Mouse (Mus musculus): ENCODE measurements around the gene Nhlh1. TPM values are rescaled to one million over a fixed set of nuclear protein-coding genes. Genes with fewer than 3 reads are reported as not detected.

The Nhlh1 gene
- polyA plus RNA-seq, 1 experiment, result not detected

DNA sequence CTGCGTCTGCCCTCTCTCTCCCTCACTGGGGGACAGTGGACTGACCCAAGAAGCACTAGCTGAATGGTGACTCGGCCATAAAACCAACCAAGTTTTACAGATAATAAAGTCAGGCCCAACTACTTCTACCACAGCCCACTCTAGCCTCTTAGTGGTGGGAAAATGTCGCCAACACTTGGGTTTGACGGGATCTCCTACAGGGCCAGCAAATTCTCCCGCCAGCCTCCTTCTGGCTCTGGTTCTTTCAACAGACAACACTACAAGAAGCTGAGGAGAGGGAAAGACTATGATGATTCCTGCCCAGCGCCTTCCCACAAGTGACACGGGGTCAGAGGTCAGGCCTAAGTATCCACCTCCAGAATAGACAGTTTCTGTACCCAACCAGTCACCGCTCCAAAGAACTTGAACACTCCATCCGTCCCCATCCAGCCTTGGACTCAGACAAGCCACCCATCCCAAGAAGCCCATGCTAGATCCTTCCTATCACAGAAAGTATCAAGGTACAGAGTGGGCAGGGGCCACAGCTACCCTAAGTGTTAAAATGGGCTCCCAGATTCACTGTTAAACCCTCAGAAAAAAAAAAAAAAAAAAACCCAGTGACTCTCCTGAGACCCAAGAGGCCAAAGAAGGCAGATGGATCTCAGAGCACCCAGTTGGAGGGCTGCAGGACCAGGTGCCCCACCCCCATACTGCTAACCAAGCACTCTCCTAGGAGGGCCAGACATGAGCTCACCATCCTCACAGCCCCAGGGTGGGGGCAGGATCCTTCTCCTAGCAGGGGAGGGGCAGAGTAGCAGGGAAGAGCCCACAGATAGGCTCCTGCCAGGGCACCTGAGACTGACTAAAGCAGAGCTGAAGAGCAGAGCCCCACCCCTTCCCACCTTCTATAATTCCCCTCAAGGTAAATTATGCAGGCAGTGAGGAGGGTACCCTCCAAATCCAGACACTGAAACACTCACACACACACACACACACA, 38.7 kb downstream of the Nhlh1 start:
- Histone ChIP-seq H3K4me3 (replicated peaks) (no peak overlapping the region), H3K36me3 (replicated peaks; ENCODE audit: low read length) (no peaks in the 10 kb centered on the region), H3K4me1 (peaks cover 54% of the 10 kb centered on the region), H3K9me3 (no peaks in the 10 kb centered on the region), H3K27me3 (replicated peaks) (peaks cover 8% of the 10 kb centered on the region)
- no peak for TF ChIP-seq FLI1 (IDR thresholded peaks at IDR 0.05; ENCODE audit: low read length)
- no peak for TF ChIP-seq GATA1 (IDR thresholded peaks at IDR 0.05; ENCODE audit: borderline replicate concordance, low read length)

- Histone ChIP-seq H3K9me3 (no peaks in the 10 kb centered on the region), H3K4me1 (peaks cover 54% of the 10 kb centered on the region), H3K36me3 (replicated peaks; ENCODE audit: low read length) (no peaks in the 10 kb centered on the region), H3K27me3 (replicated peaks) (peaks cover 5% of the 10 kb centered on the region), H3K4me3 (replicated peaks) (no peak overlapping the region)
- TF ChIP-seq GATA1 (IDR thresholded peaks at IDR 0.05; ENCODE audit: borderline replicate concordance, low read length), result no peak
- TF ChIP-seq FLI1 (IDR thresholded peaks at IDR 0.05; ENCODE audit: low read length), result no peak
Observed at GRCm38 (mm10) chr1:172017517-172018070, 39.8 kb downstream of the Nhlh1 start.

DNA sequence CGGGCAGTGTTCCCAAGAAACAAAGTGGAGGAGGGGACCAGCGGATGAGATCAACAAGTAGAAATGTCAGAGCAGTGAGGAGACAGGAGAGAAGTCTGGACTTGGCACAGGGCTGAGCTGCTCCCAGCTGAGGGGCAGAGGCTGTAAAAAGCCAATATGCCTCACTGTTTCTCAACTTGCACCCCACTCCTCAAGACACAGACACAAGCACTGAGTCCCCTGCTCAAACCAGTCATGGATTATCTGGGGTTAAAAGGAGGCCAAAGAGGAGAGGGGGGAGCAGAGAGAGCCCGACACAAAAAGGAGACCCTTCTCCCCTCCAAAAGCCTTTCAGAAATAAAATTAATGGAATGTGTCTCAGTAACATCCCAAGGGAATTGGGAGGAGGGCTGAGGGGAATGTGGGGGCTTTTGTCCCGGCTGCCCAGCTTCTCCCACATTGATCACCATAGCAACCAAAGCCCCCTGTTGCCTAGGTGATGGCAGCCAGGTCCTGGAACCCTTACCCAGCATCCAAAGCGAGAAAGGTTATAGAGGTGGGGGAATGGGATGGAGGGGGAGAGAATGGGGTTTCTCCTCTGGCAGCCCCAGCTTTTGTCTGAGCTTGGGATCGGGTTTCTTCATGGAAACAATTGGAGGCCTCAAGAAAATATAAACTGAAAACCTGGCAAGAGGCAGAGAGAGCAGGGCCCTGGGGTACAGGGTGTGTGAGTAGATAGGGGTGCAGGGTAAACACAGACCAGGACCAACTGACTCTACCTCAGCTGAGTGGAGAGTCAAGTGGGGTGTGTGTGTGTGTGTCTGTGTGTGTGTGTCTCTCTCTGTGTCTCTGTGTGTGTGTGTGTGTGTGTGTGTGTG, 40.5 kb downstream of the Nhlh1 start:
- peaks cover 5% of the 10 kb centered on the region for H3K27me3 ChIP-seq (replicated peaks)
- TF ChIP-seq FLI1 (IDR thresholded peaks at IDR 0.05; ENCODE audit: low read length) (no peak), GATA1 (IDR thresholded peaks at IDR 0.05; ENCODE audit: borderline replicate concordance, low read length) (no peak)
- H3K9me3 ChIP-seq, result no peaks in the 10 kb centered on the region
- peaks cover 58% of the 10 kb centered on the region for H3K4me1 ChIP-seq
- no peak overlapping the region for H3K4me3 ChIP-seq (replicated peaks)
- H3K36me3 ChIP-seq (replicated peaks; ENCODE audit: low read length), result no peaks in the 10 kb centered on the region

DNA sequence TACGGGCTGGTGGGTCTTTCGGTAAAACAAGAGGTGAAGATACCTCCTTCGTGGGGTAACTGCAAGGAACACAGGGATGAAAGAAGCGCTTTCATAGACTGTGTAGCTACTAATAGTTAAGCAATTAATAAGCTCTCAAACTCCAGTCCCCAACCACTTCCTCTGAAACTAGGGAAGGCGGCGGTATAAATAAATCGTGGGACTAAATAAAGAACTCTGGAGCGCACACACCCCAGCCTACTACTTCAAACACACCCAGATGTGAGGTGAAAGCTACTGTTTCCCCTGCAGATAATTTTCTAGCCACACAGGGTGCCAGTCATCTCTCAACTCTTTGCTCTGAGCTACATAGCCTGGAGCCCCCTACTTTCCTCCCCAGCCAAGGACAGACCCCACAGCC, 41.3 kb downstream of the Nhlh1 start:
- no peaks in the 10 kb centered on the region for H3K36me3 ChIP-seq (replicated peaks; ENCODE audit: low read length)
- H3K27me3 ChIP-seq (replicated peaks), result peaks cover 4% of the 10 kb centered on the region
- H3K4me3 ChIP-seq (replicated peaks), result peak overlapping the region; percentile 69
- no peaks in the 10 kb centered on the region for H3K9me3 ChIP-seq
- TF ChIP-seq GATA1 (IDR thresholded peaks at IDR 0.05; ENCODE audit: borderline replicate concordance, low read length) (no peak), FLI1 (IDR thresholded peaks at IDR 0.05; ENCODE audit: low read length) (no peak)
- H3K4me1 ChIP-seq, result peaks cover 58% of the 10 kb centered on the region

DNA sequence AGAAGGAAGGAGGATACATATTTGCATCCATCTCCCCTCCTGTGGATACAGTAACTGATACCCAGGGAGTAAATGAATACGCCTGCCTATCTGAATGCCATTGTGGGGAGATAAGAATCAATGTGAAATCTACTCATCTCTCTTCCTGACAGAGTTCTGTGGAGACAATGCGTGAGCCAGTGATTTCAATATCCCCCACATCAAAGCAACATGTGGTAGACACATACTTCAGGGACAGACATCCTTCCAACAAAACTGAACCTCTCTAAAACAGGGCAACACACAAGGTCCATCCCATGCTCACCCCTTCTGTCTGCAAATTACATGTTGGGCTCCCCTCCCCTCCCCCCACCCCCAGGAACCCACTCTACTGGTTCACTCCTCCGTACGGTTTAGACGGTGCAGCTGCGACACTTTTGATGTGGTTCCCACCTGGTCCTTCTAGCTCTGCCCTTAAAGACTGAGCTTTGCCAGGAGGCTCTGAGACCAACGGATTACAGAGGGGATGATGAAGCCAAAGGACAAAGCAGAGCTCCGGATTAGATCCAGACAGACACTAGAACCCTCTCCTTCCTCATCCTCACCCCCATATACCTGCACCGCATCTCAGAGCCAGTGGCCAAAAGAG, 41.9 kb downstream of the Nhlh1 start:
- H3K4me1 ChIP-seq, result peaks cover 56% of the 10 kb centered on the region
- H3K36me3 ChIP-seq (replicated peaks; ENCODE audit: low read length), result no peaks in the 10 kb centered on the region
- H3K9me3 ChIP-seq, result no peaks in the 10 kb centered on the region
- peak overlapping the region; percentile 69 for H3K4me3 ChIP-seq (replicated peaks)
- H3K27me3 ChIP-seq (replicated peaks), result peaks cover 4% of the 10 kb centered on the region
- no peak for TF ChIP-seq FLI1 (IDR thresholded peaks at IDR 0.05; ENCODE audit: low read length)
- TF ChIP-seq GATA1 (IDR thresholded peaks at IDR 0.05; ENCODE audit: borderline replicate concordance, low read length), result no peak

DNA sequence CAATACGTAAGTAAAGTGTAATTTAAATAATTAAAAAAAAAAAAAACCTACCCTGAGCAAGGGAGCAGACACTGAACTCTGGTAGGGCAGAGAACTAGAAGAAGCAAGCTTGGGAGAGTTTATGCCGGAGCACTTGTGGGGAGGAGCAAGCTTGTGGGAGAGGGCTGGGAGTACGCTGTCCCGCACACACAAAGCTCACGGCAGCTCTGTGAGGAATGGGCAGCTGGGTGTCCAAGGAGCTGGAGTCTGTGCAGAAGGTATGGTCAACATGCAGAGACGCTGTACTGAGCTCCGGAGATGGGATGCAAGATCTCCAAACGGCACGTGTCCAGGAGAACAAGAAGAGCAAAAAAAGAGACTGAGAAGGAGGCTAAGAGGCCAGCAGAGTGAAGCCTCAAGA, 42.6 kb downstream of the Nhlh1 start:
- no peak overlapping the region for H3K4me3 ChIP-seq (replicated peaks)
- H3K4me1 ChIP-seq, result peaks cover 49% of the 10 kb centered on the region
- peaks cover 4% of the 10 kb centered on the region for H3K27me3 ChIP-seq (replicated peaks)
- TF ChIP-seq GATA1 (IDR thresholded peaks at IDR 0.05; ENCODE audit: borderline replicate concordance, low read length), result no peak
- no peak for TF ChIP-seq FLI1 (IDR thresholded peaks at IDR 0.05; ENCODE audit: low read length)
- peaks cover under 1% of the 10 kb centered on the region for H3K36me3 ChIP-seq (replicated peaks; ENCODE audit: low read length)
- no peaks in the 10 kb centered on the region for H3K9me3 ChIP-seq

DNA sequence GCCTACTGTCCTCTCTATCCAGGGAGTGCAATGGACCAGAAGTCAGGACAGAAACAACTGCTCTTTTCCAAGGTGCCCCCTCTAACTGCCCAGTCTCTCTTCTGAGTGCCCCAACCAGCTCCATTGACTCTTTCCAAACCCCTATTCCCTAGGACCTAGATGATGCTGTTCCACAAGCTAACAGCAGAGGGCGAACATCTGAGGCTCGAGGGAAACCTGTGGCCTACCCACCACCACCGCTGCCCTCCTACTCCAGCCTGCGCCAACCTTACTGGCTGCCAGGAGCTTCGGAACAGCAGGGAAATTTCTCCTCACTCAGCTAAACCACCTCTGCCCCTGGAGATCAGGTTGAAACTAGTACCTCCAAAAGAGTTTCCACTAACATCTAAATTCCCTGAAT, 45.3 kb downstream of the Nhlh1 start:
- Histone ChIP-seq H3K4me1 (peaks cover 36% of the 10 kb centered on the region), H3K36me3 (replicated peaks; ENCODE audit: low read length) (peaks cover 6% of the 10 kb centered on the region), H3K4me3 (replicated peaks) (no peak overlapping the region), H3K9me3 (no peaks in the 10 kb centered on the region), H3K27me3 (replicated peaks) (peaks cover 5% of the 10 kb centered on the region)
- TF ChIP-seq FLI1 (IDR thresholded peaks at IDR 0.05; ENCODE audit: low read length), result no peak
- no peak for TF ChIP-seq GATA1 (IDR thresholded peaks at IDR 0.05; ENCODE audit: borderline replicate concordance, low read length)

DNA sequence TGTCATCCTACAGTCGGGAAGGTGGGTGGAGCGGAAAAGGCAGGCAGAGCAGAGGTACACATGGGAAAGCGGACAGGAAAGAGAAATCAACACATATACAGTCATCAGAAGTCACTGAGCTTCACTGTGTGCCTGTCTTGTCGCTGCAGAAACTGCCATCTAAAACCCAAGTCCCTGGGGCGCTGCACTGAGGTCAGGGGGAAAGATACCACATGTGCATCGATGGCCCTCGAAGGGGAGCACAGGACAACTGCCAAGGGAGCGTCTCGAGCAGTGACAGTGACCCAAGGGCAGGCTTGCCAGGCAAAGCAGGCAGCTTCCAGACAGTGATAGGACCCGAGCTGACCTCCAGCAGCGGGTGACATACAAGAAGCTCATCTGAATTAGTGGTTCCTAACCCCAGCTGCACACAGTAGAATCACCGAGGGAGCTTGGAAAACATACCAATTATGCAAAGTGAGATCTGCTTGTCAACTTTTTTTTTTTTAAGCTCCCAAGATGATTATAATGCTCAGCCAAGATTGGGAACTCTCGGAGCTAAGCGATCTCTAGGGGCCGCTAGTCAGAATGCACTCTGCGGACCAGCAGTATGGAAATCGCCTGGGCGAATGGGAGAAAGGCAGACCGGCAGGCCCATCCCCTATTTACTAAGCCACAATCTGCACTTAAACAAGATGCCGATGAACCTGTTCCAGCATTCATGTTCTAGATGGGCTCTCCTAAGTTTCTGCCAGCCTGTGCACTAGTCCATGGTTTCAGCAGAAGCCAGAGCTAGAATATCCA, 47.1 kb downstream of the Nhlh1 start:
- no peak for TF ChIP-seq FLI1 (IDR thresholded peaks at IDR 0.05; ENCODE audit: low read length)
- TF ChIP-seq GATA1 (IDR thresholded peaks at IDR 0.05; ENCODE audit: borderline replicate concordance, low read length), result no peak
- peaks cover 6% of the 10 kb centered on the region for H3K36me3 ChIP-seq (replicated peaks; ENCODE audit: low read length)
- H3K27me3 ChIP-seq (replicated peaks), result peaks cover 5% of the 10 kb centered on the region
- H3K4me3 ChIP-seq (replicated peaks), result no peak overlapping the region
- no peaks in the 10 kb centered on the region for H3K9me3 ChIP-seq
- peaks cover 18% of the 10 kb centered on the region for H3K4me1 ChIP-seq

All from megakaryocyte, embryonic 14.5 days (primary cell).